Mouse (Mus musculus) hindbrain, embryonic 14.5 days (tissue): Measurements from ENCODE around the gene Prmt2. TPM values are rescaled to one million over a fixed set of nuclear protein-coding genes. Genes with fewer than 3 reads are reported as not detected.

Experiments
- ATAC-seq: fragments of 200-750 bp; cut with Nextera tagmentation; 2 replicates; pipeline ENCODE4 v1.8.0; 2017; ENCODE audit warnings: moderate number of reproducible peaks, mild to moderate bottlenecking, moderate TSS enrichment, moderate library complexity; ENCODE audit not compliant: low FRiP score
- DNase-seq: peaks from one replicate; pipeline ENCODE4 v3.0.0-alpha.2; 2015; ENCODE audit warnings: low spot score
- H3K27ac ChIP-seq: fragments of 300-500 bp; sonication (generic); 2 replicates; pipeline ENCODE4 v1.5.1; 2014; ENCODE audit warnings: mild to moderate bottlenecking, moderate library complexity
- H3K27me3 ChIP-seq: fragments of 300-500 bp; sonication (generic); 2 replicates; pipeline ENCODE4 v1.6.1; 2014; ENCODE audit warnings: mild to moderate bottlenecking, low read length, mixed read lengths; ENCODE audit not compliant: control insufficient read depth, insufficient read depth
- H3K36me3 ChIP-seq: fragments of 300-500 bp; sonication (generic); replicated peaks from 2 replicates; pipeline ENCODE4 v1.6.1; 2014; ENCODE audit not compliant: control insufficient read depth, insufficient read depth
- H3K4me1 ChIP-seq: fragments of 300-500 bp; sonication (generic); replicated peaks from 2 replicates; pipeline ENCODE4 v1.6.1; 2014; ENCODE audit warnings: antibody characterized with exemption, low read length, mixed read lengths; ENCODE audit not compliant: control insufficient read depth, insufficient read depth
- H3K4me2 ChIP-seq: fragments of 300-500 bp; sonication (generic); replicated peaks from 2 replicates; pipeline ENCODE4 v1.6.1; 2014; ENCODE audit warnings: mild to moderate bottlenecking, moderate library complexity
- H3K4me3 ChIP-seq: fragments of 300-500 bp; sonication (generic); replicated peaks from 2 replicates; pipeline ENCODE4 v1.5.1; 2014; ENCODE audit warnings: mild to moderate bottlenecking, low read length
- H3K9ac ChIP-seq: fragments of 300-500 bp; sonication (generic); 2 replicates; pipeline ENCODE4 v1.6.1; 2014
- H3K9me3 ChIP-seq: fragments of 300-500 bp; sonication (generic); 2 replicates; pipeline ENCODE4 v1.6.1; 2016; ENCODE audit warnings: low read length; ENCODE audit not compliant: control insufficient read depth
- WGBS: fragments of 180-500 bp; shearing (Covaris S2); extraction: QIAGEN DNeasy Blood & Tissue Kit; methylation state at CpG from one replicate; pipeline ENCODE4 v1.1.7; 2014; 5-methylcytosine and 5-hydroxymethylcytosine counted together
- polyA plus RNA-seq: library from polyadenylated mRNA; unstranded; fragments of >200 nt; fragmentation: Nextera tagmentation; extraction: Ambion mirVana; gene quantifications from 2 replicates; pipeline ENCODE4 v1.2.1, GENCODE M21; 2014

Gene Prmt2
- polyA plus RNA-seq, result 306 and 367 TPM in 2 replicates

DNA sequence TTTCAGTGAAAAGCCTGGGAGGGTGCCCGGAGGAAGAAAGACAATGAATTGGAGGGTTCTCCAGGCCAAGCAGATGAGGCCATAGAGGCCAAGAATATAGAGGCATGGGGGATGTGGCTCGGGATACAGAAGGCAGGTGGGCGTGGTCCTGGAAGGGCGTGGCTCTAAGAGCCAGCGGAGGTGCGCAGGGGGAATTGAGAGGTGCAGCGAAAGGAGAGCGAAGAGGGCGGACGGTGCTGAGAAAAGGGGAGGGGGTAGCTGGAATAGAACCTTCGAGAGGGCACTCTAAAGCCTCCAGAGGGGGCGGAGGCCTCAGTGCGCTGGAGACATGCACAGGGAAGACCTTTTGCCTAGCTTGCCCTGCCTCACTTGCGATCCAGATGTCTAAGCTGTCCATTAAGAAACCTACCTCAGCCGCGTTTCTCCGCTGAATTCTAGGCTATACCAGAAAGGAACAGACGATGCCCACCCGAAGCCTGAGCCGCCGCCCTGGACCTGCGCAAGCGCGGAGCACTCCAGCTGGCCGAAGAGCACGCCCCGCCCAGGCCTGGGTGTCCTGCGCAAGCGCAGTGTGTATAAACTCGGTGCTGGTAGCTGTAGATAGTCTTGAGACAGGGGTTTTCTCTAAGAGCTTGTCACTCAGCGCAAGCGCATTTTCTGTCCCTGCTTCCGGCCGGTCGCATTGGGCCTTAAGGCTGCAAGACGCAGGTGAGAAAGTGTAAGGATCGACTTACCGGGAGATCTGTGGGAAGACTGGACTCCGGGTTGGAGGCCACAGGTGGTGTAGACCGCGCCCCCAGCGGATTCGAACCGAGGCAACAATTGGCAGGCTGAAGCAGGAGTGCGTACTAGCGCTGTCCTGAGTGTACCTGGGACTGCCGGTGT is at the start of gene Prmt2:
Gene Prmt2 (minus strand): TSS at position 525 of the 885 bp plus-strand sequence.
- Histone ChIP-seq H3K27ac (peak within 1 kb of the TSS; percentile 97), H3K9me3 (no peaks in the 10 kb centered on the region), H3K4me2 (peak within 1 kb of the TSS; percentile 79), H3K36me3 (peaks cover 16% of the 10 kb centered on the region; the same call in 1 of the 2 replicates), H3K4me3 (peak within 1 kb of the TSS; percentile 91), H3K27me3 (no peaks in the 10 kb centered on the region), H3K9ac (peak within 1 kb of the TSS; percentile 91), H3K4me1 (peaks cover 28% of the 10 kb centered on the region)
- peak; percentile 98 for ATAC-seq
- peak; percentile 95 for DNase-seq
- under 1% methylated on average over 47 of the region's 47 CpGs for WGBS

- Histone ChIP-seq H3K4me2 (no peak overlapping the region), H3K9ac (no peak overlapping the region), H3K36me3 (peaks cover 92% of the 10 kb centered on the region), H3K9me3 (no peaks in the 10 kb centered on the region), H3K4me1 (no peaks in the 10 kb centered on the region), H3K27me3 (no peaks in the 10 kb centered on the region), H3K27ac (no peak overlapping the region), H3K4me3 (no peak overlapping the region)
- DNase-seq (no peak), ATAC-seq (no peak)
- 78% methylated on average over 5 of the region's 5 CpGs for WGBS
Observed at GRCm38 (mm10) chr10:76278541-76279097, 41.0 kb upstream of the Prmt2 start.

GRCm38 (mm10) chr10:76275256-76275655 is 37.6 kb upstream of the Prmt2 start:
- Histone ChIP-seq H3K4me3 (no peak overlapping the region), H3K9me3 (no peaks in the 10 kb centered on the region), H3K27me3 (no peaks in the 10 kb centered on the region), H3K4me2 (no peak overlapping the region), H3K36me3 (peaks cover 92% of the 10 kb centered on the region), H3K27ac (no peak overlapping the region), H3K4me1 (no peaks in the 10 kb centered on the region), H3K9ac (no peak overlapping the region)
- ATAC-seq, result no peak
- DNase-seq, result no peak
- 83% methylated on average over 10 of the region's 10 CpGs for WGBS

GRCm38 (mm10) chr10:76271238-76271637 is 33.6 kb upstream of the Prmt2 start:
- Histone ChIP-seq H3K27me3 (no peaks in the 10 kb centered on the region), H3K4me3 (no peak overlapping the region), H3K27ac (no peak overlapping the region), H3K4me2 (no peak overlapping the region), H3K4me1 (no peaks in the 10 kb centered on the region), H3K36me3 (peaks cover 94% of the 10 kb centered on the region), H3K9ac (no peak overlapping the region), H3K9me3 (no peaks in the 10 kb centered on the region)
- ATAC-seq (no peak), DNase-seq (no peak)
- WGBS, result 58% methylated on average over 8 of the region's 8 CpGs

- no peaks in the 10 kb centered on the region for H3K27me3 ChIP-seq
- no peak overlapping the region for H3K9ac ChIP-seq
- 73% methylated on average over 4 of the region's 4 CpGs for WGBS
- no peaks in the 10 kb centered on the region for H3K4me1 ChIP-seq
- no peak overlapping the region for H3K27ac ChIP-seq
- DNase-seq, result no peak
- ATAC-seq, result no peak
- no peak overlapping the region for H3K4me2 ChIP-seq
- H3K9me3 ChIP-seq, result no peaks in the 10 kb centered on the region
- no peak overlapping the region for H3K4me3 ChIP-seq
- H3K36me3 ChIP-seq, result peaks cover 46% of the 10 kb centered on the region
Observed at GRCm38 (mm10) chr10:76262431-76262830, 24.8 kb upstream of the Prmt2 start.

DNA sequence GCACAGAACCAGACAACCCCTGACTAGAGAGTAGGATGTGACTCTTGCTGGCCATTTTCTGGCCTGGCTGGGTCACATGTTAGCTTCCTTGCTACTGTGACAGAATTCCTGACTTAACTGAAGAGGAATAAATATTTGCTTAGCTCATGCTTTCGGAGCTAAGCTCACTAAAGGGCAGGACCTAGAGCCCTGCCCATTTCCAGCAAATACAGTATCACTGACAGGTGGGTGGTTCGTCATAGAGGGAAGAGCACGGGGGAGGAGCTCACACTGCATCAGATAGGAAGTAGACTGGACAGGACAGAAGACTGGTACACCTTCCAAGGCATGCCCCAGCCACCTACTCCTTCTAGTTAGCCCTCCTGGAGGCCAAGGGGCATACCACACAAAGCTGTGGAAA is 23.8 kb upstream of the Prmt2 start:
- no peak for DNase-seq
- 79% methylated on average over 3 of the region's 3 CpGs for whole genome bisulfite sequencing
- no peak for ATAC-seq

DNA sequence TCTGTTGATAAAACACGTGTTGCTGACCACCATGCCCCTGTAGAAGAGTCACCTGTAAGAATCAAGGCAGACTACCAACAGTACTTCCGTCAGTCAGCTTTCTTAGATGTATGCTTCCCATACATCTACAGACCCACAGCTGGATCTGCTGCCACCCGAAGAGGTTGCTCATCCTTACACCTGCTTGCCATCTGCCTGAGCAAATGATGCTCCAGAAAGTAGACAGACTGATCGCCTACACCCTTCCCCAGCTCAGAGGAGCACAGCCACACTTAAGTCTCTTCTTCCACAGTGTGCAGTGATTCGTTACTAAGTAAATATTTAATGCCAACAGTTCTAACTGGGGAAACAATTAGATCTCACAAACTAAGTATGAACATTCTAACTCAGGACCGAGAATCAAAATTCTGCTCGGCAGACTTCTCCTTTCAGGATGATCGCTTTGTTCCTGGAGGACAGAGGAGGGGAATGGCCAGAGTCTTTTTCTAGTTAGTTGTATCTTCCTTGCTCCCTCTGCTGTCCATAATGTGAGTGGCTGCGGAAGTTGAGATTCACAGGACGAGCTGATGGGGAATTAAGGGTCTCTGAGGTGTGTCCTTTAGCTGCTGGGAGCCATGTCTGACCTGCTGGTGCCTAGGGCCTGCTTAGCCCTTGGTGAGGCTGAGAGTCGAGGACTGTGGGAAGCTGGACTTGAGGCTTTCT is 22.8 kb upstream of the Prmt2 start:
- 60% methylated on average over 11 of the region's 11 CpGs for WGBS

More for the DNA sequence above, 23.8 kb upstream of the Prmt2 start:
- Histone ChIP-seq H3K4me1 (no peaks in the 10 kb centered on the region), H3K9ac (no peak overlapping the region), H3K27me3 (no peaks in the 10 kb centered on the region), H3K36me3 (peaks cover 38% of the 10 kb centered on the region), H3K27ac (no peak overlapping the region), H3K4me2 (no peak overlapping the region), H3K9me3 (no peaks in the 10 kb centered on the region), H3K4me3 (no peak overlapping the region)

GRCm38 (mm10) chr10:76259566-76260232 is 22.0 kb upstream of the Prmt2 start:
- H3K4me3 ChIP-seq, result no peak overlapping the region
- H3K27ac ChIP-seq, result no peak overlapping the region
- H3K9me3 ChIP-seq, result no peaks in the 10 kb centered on the region
- H3K27me3 ChIP-seq, result no peaks in the 10 kb centered on the region
- no peak overlapping the region for H3K9ac ChIP-seq
- H3K36me3 ChIP-seq, result peaks cover 20% of the 10 kb centered on the region
- DNase-seq, result no peak
- 67% methylated on average over 18 of the region's 18 CpGs for WGBS
- no peak for ATAC-seq
- no peak overlapping the region for H3K4me2 ChIP-seq
- no peaks in the 10 kb centered on the region for H3K4me1 ChIP-seq

More for the DNA sequence above, 22.8 kb upstream of the Prmt2 start:
- no peak overlapping the region for H3K4me3 ChIP-seq
- H3K27ac ChIP-seq, result no peak overlapping the region
- no peak overlapping the region for H3K4me2 ChIP-seq
- DNase-seq (peak; percentile 55), ATAC-seq (no peak)
- H3K36me3 ChIP-seq, result peaks cover 28% of the 10 kb centered on the region
- no peaks in the 10 kb centered on the region for H3K27me3 ChIP-seq
- H3K9me3 ChIP-seq, result no peaks in the 10 kb centered on the region
- no peak overlapping the region for H3K9ac ChIP-seq
- no peaks in the 10 kb centered on the region for H3K4me1 ChIP-seq
